Mouse (Mus musculus): Measurements from ENCODE around the gene Cabp1.

Gene Cabp1

GRCm38 (mm10) chr5:115127421-115128179 lies 66.6 kb downstream of the Cabp1 start:
- no peak for DNase-seq (ENCODE audit: low spot score)

- no peak for DNase-seq (ENCODE audit: low spot score)
These were observed 67.4 kb downstream of the Cabp1 start for GRCm38 (mm10) chr5:115126578-115127312.

- peak; percentile 87 for DNase-seq (ENCODE audit: low spot score)
These were observed 68.8 kb downstream of the Cabp1 start for GRCm38 (mm10) chr5:115125211-115125871.

GRCm38 (mm10) chr5:115124690-115125089 lies 69.5 kb downstream of the Cabp1 start:
- no peak for DNase-seq (ENCODE audit: low spot score)

GRCm38 (mm10) chr5:115120978-115121377 lies 73.2 kb downstream of the Cabp1 start:
- DNase-seq (ENCODE audit: low spot score), result no peak

- peak; percentile 87 for DNase-seq (ENCODE audit: low spot score)
These were observed 75.1 kb downstream of the Cabp1 start, which contains the start of gene Acads for GRCm38 (mm10) chr5:115118961-115119570. TSS of gene Acads (minus strand) at chr5:115119346.
